Mouse (Mus musculus): ENCODE data around the gene Tsga10ip. TPM values are rescaled to one million over a fixed set of nuclear protein-coding genes. Genes with fewer than 3 reads are reported as not detected.
A peak's percentile ranks its signal among the peaks of the same experiment; 100 is the strongest.

Tsga10ip gene
- total and polyA plus RNA-seq, 2 experiments, result not detected

DNA sequence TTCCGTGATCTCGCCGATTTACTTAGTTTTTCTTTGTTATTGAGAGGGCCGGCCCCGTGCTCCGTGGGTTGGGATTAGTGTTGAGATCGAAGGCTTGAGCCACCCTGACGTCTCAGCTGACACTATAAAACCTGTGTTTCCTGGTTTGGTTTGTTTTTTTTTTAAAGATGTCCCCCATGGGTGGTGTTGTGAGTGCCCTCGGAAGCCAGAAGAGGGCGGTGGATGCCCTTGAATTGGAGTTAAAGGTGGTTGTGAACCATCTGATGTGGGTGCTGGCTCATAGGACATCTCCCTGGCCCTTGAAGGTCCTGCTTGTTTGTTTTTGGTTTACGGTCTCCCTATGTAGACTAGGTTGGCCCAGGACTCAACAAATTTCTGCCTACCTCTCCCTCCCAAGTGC is 34.9 kb downstream of the Tsga10ip start:
- H3K27me3 ChIP-seq (ENCODE audit: control insufficient read depth, insufficient read depth, low read length), result no peaks in the 10 kb centered on the region
- peaks cover 5% of the 10 kb centered on the region; the same call in 1 of the 2 replicates for H3K4me1 ChIP-seq (ENCODE audit: control insufficient read depth, insufficient read depth, low read length)
- H3K79me2 ChIP-seq (ENCODE audit: control insufficient read depth, insufficient read depth, low read length), result peaks cover 6% of the 10 kb centered on the region; the same call in 1 of the 2 replicates
- peaks cover 15% of the 10 kb centered on the region for H3K36me3 ChIP-seq (ENCODE audit: control insufficient read depth, insufficient read depth, low read length)
- 4% methylated on average over 11 of the region's 11 CpGs for WGBS
- H3K9ac ChIP-seq (ENCODE audit: low read depth, low read length), result peak overlapping the region; percentile 69
- 0 out of 2 replicates have a peak, but pooled peaks have one; percentile 5 for TF ChIP-seq CTCF (IDR thresholded peaks at IDR 0.05; ENCODE audit: low read depth, low read length)
- TF ChIP-seq POLR2A (IDR thresholded peaks at IDR 0.05; ENCODE audit: extremely low read depth, insufficient read depth, low read length), result no peak
- H3K4me3 ChIP-seq (ENCODE audit: insufficient read depth, low read depth, low read length), result peak overlapping the region; percentile 76
- DNase-seq (ENCODE audit: extremely low read depth, low read depth, low spot score), result no peak
- H3K27ac ChIP-seq (replicated peaks; ENCODE audit: insufficient read depth, low read depth, low read length), result no peak overlapping the region

DNA sequence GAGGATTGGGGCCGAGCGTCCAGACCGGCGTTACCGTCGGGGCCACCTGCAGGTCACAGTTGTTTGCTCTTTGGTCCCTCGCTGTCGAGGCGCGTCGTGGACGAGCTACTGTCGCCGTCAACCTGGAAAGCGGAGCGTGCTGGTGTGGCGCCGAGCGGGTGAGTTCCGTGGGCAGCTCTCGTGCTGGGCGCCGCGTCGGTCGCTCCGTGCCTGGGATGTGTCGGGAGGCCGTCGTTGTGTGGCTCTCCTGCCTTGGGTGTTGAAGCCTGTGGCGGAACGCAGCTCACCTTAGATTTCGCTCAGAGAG is 35.3 kb downstream of the Tsga10ip start, which contains the start of gene Banf1:
TSS of gene Banf1 (minus strand) at position 116 of the 307 bp plus-strand sequence.
- TF ChIP-seq POLR2A (IDR thresholded peaks at IDR 0.05; ENCODE audit: extremely low read depth, insufficient read depth, low read length) (no peak), CTCF (IDR thresholded peaks at IDR 0.05; ENCODE audit: low read depth, low read length) (no peak)
- Histone ChIP-seq H3K4me3 (ENCODE audit: insufficient read depth, low read depth, low read length) (peak within 1 kb of the TSS; percentile 76), H3K27me3 (ENCODE audit: control insufficient read depth, insufficient read depth, low read length) (no peaks in the 10 kb centered on the region), H3K27ac (replicated peaks; ENCODE audit: insufficient read depth, low read depth, low read length) (peak within 1 kb of the TSS; percentile 93), H3K36me3 (ENCODE audit: control insufficient read depth, insufficient read depth, low read length) (peaks cover 15% of the 10 kb centered on the region), H3K9ac (ENCODE audit: low read depth, low read length) (peak within 1 kb of the TSS; percentile 93), H3K4me1 (ENCODE audit: control insufficient read depth, insufficient read depth, low read length) (peaks cover 5% of the 10 kb centered on the region; the same call in 1 of the 2 replicates), H3K79me2 (ENCODE audit: control insufficient read depth, insufficient read depth, low read length) (peaks cover 6% of the 10 kb centered on the region; the same call in 1 of the 2 replicates)
- under 1% methylated on average over 33 of the region's 33 CpGs for WGBS
- DNase-seq (ENCODE audit: extremely low read depth, low read depth, low spot score), result no peak

DNA sequence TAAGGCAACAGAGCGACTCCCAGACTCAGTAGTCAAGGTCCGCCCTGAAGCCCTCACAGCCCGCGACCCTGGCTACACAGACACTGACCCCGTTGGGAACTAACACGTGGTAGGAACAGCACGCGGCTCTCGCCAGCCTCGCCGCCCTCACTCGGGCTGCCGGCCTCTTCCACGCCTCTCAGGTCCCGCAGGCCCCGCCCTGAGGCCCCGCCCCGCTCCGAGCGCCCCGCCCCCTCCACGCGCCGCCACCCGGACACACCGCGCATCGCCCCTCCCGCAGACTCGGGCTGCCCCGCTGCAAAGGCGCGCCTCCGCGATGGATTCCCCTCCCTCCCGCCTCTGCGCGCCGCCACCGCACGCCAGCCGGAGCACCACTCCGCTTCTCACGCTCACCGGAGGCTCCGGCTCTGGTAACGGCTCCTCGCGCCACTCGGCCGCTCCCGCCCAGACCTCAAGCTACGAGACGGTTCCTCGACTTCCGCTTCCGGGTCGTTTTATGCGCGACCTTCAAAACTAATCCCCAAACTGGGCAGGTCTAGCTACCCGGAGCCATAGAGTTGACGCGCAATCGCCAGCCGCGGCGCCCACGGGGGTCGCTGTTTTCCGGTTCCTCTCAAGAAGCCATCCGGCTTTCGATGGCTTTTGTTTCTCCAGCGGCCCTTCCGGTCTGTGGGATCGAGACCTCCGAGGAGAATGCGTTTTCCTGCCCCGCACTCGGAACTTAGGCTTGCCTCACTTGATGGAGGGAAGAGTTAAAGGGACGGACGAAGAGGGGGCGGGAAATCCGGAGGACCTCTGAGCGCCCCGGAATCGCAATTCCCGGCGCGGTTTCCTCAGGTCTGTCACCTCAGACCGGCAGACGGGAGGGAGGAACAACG is 35.9 kb downstream of the Tsga10ip start, which contains the start of gene Eif1ad:
TSS of gene Eif1ad (plus strand) at position 567 of the 878 bp plus-strand sequence.
- peaks cover 5% of the 10 kb centered on the region; the same call in 1 of the 2 replicates for H3K4me1 ChIP-seq (ENCODE audit: control insufficient read depth, insufficient read depth, low read length)
- peak; percentile 93 for DNase-seq (ENCODE audit: extremely low read depth, low read depth, low spot score)
- no peaks in the 10 kb centered on the region for H3K27me3 ChIP-seq (ENCODE audit: control insufficient read depth, insufficient read depth, low read length)
- TF ChIP-seq POLR2A (IDR thresholded peaks at IDR 0.05; ENCODE audit: extremely low read depth, insufficient read depth, low read length) (0 out of 2 replicates have a peak, but pooled peaks have one; percentile 40), CTCF (IDR thresholded peaks at IDR 0.05; ENCODE audit: low read depth, low read length) (0 out of 2 replicates have a peak, but pooled peaks have one; percentile 24)
- peaks cover 15% of the 10 kb centered on the region for H3K36me3 ChIP-seq (ENCODE audit: control insufficient read depth, insufficient read depth, low read length)
- H3K27ac ChIP-seq (replicated peaks; ENCODE audit: insufficient read depth, low read depth, low read length), result peak within 1 kb of the TSS; percentile 93
- WGBS, result under 1% methylated on average over 90 of the region's 92 CpGs
- peak within 1 kb of the TSS; percentile 93 for H3K9ac ChIP-seq (ENCODE audit: low read depth, low read length)
- H3K79me2 ChIP-seq (ENCODE audit: control insufficient read depth, insufficient read depth, low read length), result peaks cover 6% of the 10 kb centered on the region; the same call in 1 of the 2 replicates
- peak within 1 kb of the TSS; percentile 76 for H3K4me3 ChIP-seq (ENCODE audit: insufficient read depth, low read depth, low read length)

DNA sequence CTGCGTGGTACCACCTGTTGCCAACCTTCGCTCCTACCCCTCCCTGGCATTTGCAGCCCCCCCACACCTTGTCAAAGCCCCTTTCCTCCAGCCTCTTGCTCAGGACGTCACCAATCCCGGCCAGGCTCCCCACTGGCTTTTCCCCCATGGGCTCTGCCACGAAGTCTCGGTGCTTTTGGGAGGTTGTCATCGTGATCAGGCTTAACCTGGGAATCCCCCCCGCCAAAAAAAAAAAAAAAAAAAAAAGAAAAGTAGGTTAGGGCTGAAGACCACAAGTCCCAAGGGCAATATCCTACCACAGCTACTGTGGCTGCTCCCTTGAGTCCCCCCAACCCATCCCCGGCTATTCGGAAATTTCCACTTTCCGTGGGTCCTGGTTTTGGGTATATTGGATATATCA is 36.6 kb downstream of the Tsga10ip start:
- Histone ChIP-seq H3K4me1 (ENCODE audit: control insufficient read depth, insufficient read depth, low read length) (peaks cover 5% of the 10 kb centered on the region; the same call in 1 of the 2 replicates), H3K27ac (replicated peaks; ENCODE audit: insufficient read depth, low read depth, low read length) (no peak overlapping the region), H3K9ac (ENCODE audit: low read depth, low read length) (peak overlapping the region; percentile 62), H3K36me3 (ENCODE audit: control insufficient read depth, insufficient read depth, low read length) (peaks cover 15% of the 10 kb centered on the region), H3K4me3 (ENCODE audit: insufficient read depth, low read depth, low read length) (peak overlapping the region; percentile 76), H3K79me2 (ENCODE audit: control insufficient read depth, insufficient read depth, low read length) (peaks cover 6% of the 10 kb centered on the region; the same call in 1 of the 2 replicates), H3K27me3 (ENCODE audit: control insufficient read depth, insufficient read depth, low read length) (no peaks in the 10 kb centered on the region)
- WGBS, result 15% methylated on average over 11 of the region's 11 CpGs
- no peak for DNase-seq (ENCODE audit: extremely low read depth, low read depth, low spot score)
- TF ChIP-seq CTCF (IDR thresholded peaks at IDR 0.05; ENCODE audit: low read depth, low read length) (no peak), POLR2A (IDR thresholded peaks at IDR 0.05; ENCODE audit: extremely low read depth, insufficient read depth, low read length) (no peak)

DNA sequence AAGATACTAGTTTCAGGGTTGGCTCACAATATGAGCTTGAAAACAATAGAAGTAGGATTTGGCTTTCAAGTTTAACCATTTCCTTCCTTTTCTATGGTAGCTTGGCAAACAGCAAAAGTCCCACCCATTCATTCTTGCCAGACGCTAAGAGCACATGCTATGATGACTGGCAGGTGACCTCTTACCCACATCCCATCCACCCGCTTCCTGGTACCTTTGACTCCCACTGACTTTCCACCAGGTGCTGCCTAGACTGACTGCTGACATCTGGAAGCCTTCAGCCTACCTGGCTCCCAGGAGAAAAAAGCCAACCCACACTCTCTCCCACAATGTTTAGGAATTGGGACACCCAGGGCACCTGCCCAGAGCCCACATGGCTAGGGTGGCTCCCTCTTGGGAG is 38.2 kb downstream of the Tsga10ip start:
- H3K27me3 ChIP-seq (ENCODE audit: control insufficient read depth, insufficient read depth, low read length), result no peaks in the 10 kb centered on the region
- no peak overlapping the region for H3K4me3 ChIP-seq (ENCODE audit: insufficient read depth, low read depth, low read length)
- peaks cover 6% of the 10 kb centered on the region; the same call in 1 of the 2 replicates for H3K79me2 ChIP-seq (ENCODE audit: control insufficient read depth, insufficient read depth, low read length)
- H3K9ac ChIP-seq (ENCODE audit: low read depth, low read length), result no peak overlapping the region
- H3K36me3 ChIP-seq (ENCODE audit: control insufficient read depth, insufficient read depth, low read length), result peaks cover 2% of the 10 kb centered on the region; the same call in 1 of the 2 replicates
- DNase-seq (ENCODE audit: extremely low read depth, low read depth, low spot score), result no peak
- H3K27ac ChIP-seq (replicated peaks; ENCODE audit: insufficient read depth, low read depth, low read length), result no peak overlapping the region
- H3K4me1 ChIP-seq (ENCODE audit: control insufficient read depth, insufficient read depth, low read length), result peaks cover 5% of the 10 kb centered on the region; the same call in 1 of the 2 replicates
- TF ChIP-seq CTCF (IDR thresholded peaks at IDR 0.05; ENCODE audit: low read depth, low read length) (no peak), POLR2A (IDR thresholded peaks at IDR 0.05; ENCODE audit: extremely low read depth, insufficient read depth, low read length) (no peak)
- WGBS, result 75% methylated on average over 2 of the region's 2 CpGs
